Mouse (Mus musculus) embryonic facial prominence, embryonic 12.5 days (tissue): ENCODE results near the gene Cldn11. TPM values are rescaled to one million over a fixed set of nuclear protein-coding genes. Genes with fewer than 3 reads are reported as not detected.
A peak's percentile ranks its signal among the peaks of the same experiment; 100 is the strongest.

Source experiments
- ATAC-seq: fragments of 200-750 bp; cut with Nextera tagmentation; 2 replicates; pipeline ENCODE4 v1.8.0; 2017; ENCODE audit not compliant: insufficient number of reproducible peaks, insufficient read depth, low FRiP score, low TSS enrichment
- H3K27ac ChIP-seq: fragments of 300-500 bp; sonication (generic); 2 replicates; pipeline ENCODE4 v1.5.1; 2016; ENCODE audit warnings: mild to moderate bottlenecking
- H3K27me3 ChIP-seq: fragments of 300-500 bp; sonication (generic); 2 replicates; pipeline ENCODE4 v1.6.1; 2016; ENCODE audit warnings: mild to moderate bottlenecking, moderate library complexity
- H3K36me3 ChIP-seq: fragments of 300-500 bp; sonication (generic); 2 replicates; pipeline ENCODE4 v1.6.1; 2016; ENCODE audit warnings: mild to moderate bottlenecking
- H3K4me1 ChIP-seq: fragments of 300-500 bp; sonication (generic); 2 replicates; pipeline ENCODE4 v1.6.1; 2016
- H3K4me2 ChIP-seq: fragments of 300-500 bp; sonication (generic); replicated peaks from 2 replicates; pipeline ENCODE4 v1.6.1; 2016; ENCODE audit warnings: mild to moderate bottlenecking, moderate library complexity
- H3K4me3 ChIP-seq: fragments of 300-500 bp; sonication (generic); 2 replicates; pipeline ENCODE4 v1.5.1; 2016; ENCODE audit warnings: mild to moderate bottlenecking
- H3K9ac ChIP-seq: fragments of 300-500 bp; sonication (generic); 2 replicates; pipeline ENCODE4 v1.6.1; 2016; ENCODE audit warnings: mild to moderate bottlenecking, moderate library complexity
- H3K9me3 ChIP-seq: fragments of 300-500 bp; sonication (generic); 2 replicates; pipeline ENCODE4 v1.6.1; 2016; ENCODE audit warnings: mild to moderate bottlenecking, moderate library complexity
- WGBS: fragments of 180-500 bp; shearing (Covaris S2); methylation state at CpG from one replicate; pipeline ENCODE4 v1.1.7; 2016; 5-methylcytosine and 5-hydroxymethylcytosine counted together
- polyA plus RNA-seq: library from polyadenylated mRNA; unstranded; fragments of >200 nt; fragmentation: Nextera tagmentation; extraction: Ambion mirVana; gene quantifications from 2 replicates; pipeline ENCODE4 v1.2.1, GENCODE M21; 2016

Cldn11 gene
- 32.1 and 38.7 TPM in 2 replicates for polyA plus RNA-seq

DNA sequence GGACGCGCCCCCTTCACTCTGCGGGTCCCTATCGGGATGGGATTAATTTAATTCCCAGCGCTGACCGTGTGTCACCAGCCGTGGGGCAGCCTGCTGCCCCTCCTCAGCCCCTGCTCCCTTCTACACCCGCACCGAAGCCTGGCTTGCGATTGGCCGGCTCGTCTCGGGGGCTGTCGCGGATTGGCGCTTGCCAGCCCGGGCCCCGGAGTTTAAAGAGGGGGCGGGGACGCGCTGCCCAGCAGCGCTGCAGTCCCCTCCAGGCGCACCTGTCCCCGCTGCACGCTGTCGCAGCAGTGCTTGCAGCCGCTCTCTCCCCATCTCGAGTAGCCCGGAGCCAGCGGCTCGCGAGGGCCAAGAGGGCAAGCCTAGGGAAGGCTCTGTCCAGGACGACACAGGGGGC is at the start of gene Cldn11:
Gene Cldn11 (plus strand): TSS at position 215 of the 400 bp plus-strand sequence.
- Histone ChIP-seq H3K4me3 (peak within 1 kb of the TSS; percentile 42), H3K9me3 (no peaks in the 10 kb centered on the region), H3K9ac (peak within 1 kb of the TSS; percentile 32; the same call in 1 of the 2 replicates), H3K4me2 (peak within 1 kb of the TSS; percentile 82), H3K27ac (no peak within 1 kb of the TSS), H3K36me3 (no peaks in the 10 kb centered on the region), H3K27me3 (peaks cover 13% of the 10 kb centered on the region), H3K4me1 (0 out of 2 replicates have a peak, but pooled peaks cover 6% of the 10 kb centered on the region)
- under 1% methylated on average over 33 of the region's 33 CpGs for WGBS
- ATAC-seq = peak; percentile 71

DNA sequence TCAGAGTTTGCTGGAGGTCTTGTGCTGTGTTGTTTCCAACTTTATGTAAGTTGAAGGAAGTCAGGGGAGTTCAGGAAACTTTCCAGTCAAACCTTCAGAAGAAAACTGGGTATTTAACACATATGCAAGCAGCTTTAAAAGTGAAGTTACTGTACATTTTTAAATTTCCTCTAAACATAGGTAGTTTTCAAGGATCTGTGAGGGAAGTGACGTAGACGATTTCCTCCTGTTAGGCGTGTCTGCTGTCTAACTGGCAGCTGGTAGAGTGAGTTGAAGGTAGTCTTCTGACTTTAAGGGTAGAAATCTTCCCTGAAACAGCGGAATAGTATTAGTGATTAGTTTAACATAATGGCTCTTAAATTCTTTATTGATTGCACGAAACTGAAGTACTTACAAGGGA is 49.7 kb upstream of the Cldn11 start:
- 81% methylated on average over 5 of the region's 5 CpGs for WGBS
- H3K27me3 ChIP-seq = no peaks in the 10 kb centered on the region
- no peak overlapping the region for H3K4me3 ChIP-seq
- no peak for ATAC-seq
- no peak overlapping the region for H3K27ac ChIP-seq
- peak overlapping the region; percentile 40 for H3K4me2 ChIP-seq
- H3K9ac ChIP-seq = no peak overlapping the region
- H3K9me3 ChIP-seq = no peaks in the 10 kb centered on the region
- H3K4me1 ChIP-seq = peaks cover 29% of the 10 kb centered on the region; the same call in 1 of the 2 replicates
- 0 out of 2 replicates have a peak, but pooled peaks cover 4% of the 10 kb centered on the region for H3K36me3 ChIP-seq

DNA sequence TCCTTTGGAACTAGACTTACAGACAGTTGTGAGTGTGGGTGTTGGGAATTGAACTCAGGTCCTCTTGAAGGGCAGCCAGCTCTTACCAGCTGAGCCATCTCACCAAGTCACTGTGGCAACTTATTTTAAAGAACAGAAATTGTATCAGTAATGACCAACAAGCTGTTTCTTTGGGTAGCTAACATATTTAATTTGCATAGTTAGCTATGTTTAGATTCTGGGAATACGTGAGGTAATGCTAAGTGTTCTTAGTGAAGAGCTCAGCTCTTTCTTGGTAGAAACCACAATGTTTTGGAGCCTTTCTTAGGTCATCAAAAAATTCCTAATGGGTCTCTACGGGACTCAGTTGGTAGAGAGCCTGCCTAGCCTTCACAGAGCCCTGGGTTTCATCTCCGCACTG is 48.9 kb upstream of the Cldn11 start:
- 95% methylated on average over 3 of the region's 3 CpGs for WGBS
- Histone ChIP-seq H3K9ac (no peak overlapping the region), H3K36me3 (0 out of 2 replicates have a peak, but pooled peaks cover 9% of the 10 kb centered on the region), H3K4me2 (no peak overlapping the region), H3K9me3 (no peaks in the 10 kb centered on the region), H3K4me3 (no peak overlapping the region), H3K27ac (no peak overlapping the region), H3K4me1 (peaks cover 30% of the 10 kb centered on the region; the same call in 1 of the 2 replicates), H3K27me3 (no peaks in the 10 kb centered on the region)
- ATAC-seq = no peak

DNA sequence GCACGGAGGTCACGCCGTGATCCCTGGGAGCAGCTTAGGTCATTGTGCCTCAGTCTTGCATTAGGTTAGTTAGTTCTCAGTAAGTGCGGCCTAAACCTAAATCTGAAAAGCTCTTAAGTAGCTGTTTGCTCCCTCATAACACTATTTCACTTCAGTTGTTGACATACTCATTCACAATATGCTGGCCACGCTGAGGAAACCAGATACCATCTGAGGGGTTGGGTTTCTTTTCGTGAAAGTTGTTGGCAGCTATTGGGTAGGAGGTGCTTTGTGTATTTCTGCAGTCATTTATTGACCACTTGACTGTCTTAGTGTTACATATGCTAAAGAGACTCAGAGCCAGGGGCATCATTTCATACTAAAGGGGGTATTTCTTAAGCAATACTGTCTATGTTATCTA is 44.8 kb upstream of the Cldn11 start:
- Histone ChIP-seq H3K4me2 (no peak overlapping the region), H3K9ac (no peak overlapping the region), H3K4me3 (no peak overlapping the region), H3K9me3 (no peaks in the 10 kb centered on the region), H3K27ac (no peak overlapping the region), H3K27me3 (no peaks in the 10 kb centered on the region), H3K4me1 (0 out of 2 replicates have a peak, but pooled peaks cover 11% of the 10 kb centered on the region), H3K36me3 (0 out of 2 replicates have a peak, but pooled peaks cover 5% of the 10 kb centered on the region)
- WGBS = 65% methylated on average over 6 of the region's 6 CpGs
- ATAC-seq = no peak

GRCm38 (mm10) chr3:31106597-31106996 is 43.1 kb upstream of the Cldn11 start:
- Histone ChIP-seq H3K27ac (no peak overlapping the region), H3K36me3 (0 out of 2 replicates have a peak, but pooled peaks cover 5% of the 10 kb centered on the region), H3K4me2 (no peak overlapping the region), H3K4me1 (0 out of 2 replicates have a peak, but pooled peaks cover 4% of the 10 kb centered on the region), H3K27me3 (no peaks in the 10 kb centered on the region), H3K9ac (no peak overlapping the region), H3K9me3 (no peaks in the 10 kb centered on the region), H3K4me3 (no peak overlapping the region)
- no peak for ATAC-seq
- WGBS = 90% methylated on average over 6 of the region's 6 CpGs

DNA sequence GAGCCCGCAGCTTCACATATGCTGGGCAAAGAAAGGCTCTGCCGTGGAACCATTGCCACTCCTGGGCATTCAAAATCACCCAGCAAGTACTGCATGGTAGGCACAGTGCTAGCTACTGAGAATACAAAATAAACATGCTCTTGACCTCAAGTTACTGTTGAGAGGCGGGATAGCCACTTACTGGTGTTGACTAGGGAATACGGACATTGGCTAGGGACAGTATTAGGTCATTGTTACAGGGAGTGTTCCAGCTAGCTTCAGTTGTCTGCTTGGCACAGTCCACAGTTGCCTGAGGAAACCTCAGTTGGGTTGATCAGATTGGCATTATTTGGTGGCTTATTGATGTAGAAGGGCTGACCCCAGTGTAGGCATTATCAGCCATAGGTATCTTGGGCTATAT is 42.0 kb upstream of the Cldn11 start:
- Histone ChIP-seq H3K4me1 (0 out of 2 replicates have a peak, but pooled peaks cover 4% of the 10 kb centered on the region), H3K27me3 (no peaks in the 10 kb centered on the region), H3K4me3 (no peak overlapping the region), H3K9ac (no peak overlapping the region), H3K4me2 (no peak overlapping the region), H3K27ac (no peak overlapping the region), H3K9me3 (no peaks in the 10 kb centered on the region), H3K36me3 (0 out of 2 replicates have a peak, but pooled peaks cover 5% of the 10 kb centered on the region)
- ATAC-seq = no peak
- 86% methylated on average over 4 of the region's 4 CpGs for whole genome bisulfite sequencing

DNA sequence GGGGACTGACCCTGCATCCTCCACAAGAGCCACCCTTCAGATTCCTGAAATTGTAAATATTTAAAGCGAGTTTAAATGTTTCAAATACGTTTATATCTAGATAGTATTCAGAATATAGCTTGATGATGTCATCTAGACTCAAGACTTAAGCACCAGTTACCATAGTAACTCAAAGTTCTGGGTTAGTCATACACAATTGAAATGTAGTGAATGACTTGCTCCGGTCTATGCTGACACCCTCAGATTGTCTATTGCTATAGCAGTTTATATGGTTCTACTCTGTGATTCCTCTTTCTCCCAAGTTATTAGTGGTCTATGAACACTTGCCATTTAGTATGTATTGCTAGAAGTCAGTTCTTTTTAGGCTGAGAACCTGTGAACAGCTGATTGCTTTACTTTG is 40.6 kb upstream of the Cldn11 start:
- Histone ChIP-seq H3K27ac (no peak overlapping the region), H3K4me3 (no peak overlapping the region), H3K4me1 (0 out of 2 replicates have a peak, but pooled peaks cover 4% of the 10 kb centered on the region), H3K4me2 (no peak overlapping the region), H3K9me3 (no peaks in the 10 kb centered on the region), H3K36me3 (peaks cover 15% of the 10 kb centered on the region), H3K27me3 (no peaks in the 10 kb centered on the region), H3K9ac (no peak overlapping the region)
- WGBS = 86% methylated on average over 3 of the region's 3 CpGs
- ATAC-seq = no peak

DNA sequence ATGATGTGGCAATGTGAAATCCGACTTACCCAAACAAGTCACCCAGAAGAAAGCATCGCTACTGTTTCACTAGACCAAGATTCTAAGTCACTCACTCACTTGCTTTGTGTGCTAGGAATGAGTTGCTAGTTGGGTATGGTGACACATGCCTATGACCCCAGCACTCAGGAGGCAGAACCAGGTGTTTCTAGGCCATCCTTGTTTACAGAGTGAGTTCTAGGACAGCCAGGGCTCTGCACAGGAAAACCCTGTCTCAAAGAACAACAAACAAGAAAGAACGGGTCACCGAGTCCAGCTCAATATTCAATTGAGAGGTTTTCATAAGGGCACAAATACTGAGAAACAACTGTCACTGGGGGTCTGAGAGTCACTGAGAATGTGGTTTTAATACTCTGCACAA is 26.6 kb upstream of the Cldn11 start:
- 69% methylated on average over 4 of the region's 4 CpGs for WGBS
- Histone ChIP-seq H3K36me3 (peaks cover 34% of the 10 kb centered on the region), H3K27me3 (no peaks in the 10 kb centered on the region), H3K9ac (no peak overlapping the region), H3K27ac (no peak overlapping the region), H3K4me3 (no peak overlapping the region), H3K4me2 (no peak overlapping the region), H3K4me1 (no peaks in the 10 kb centered on the region), H3K9me3 (no peaks in the 10 kb centered on the region)
- ATAC-seq = no peak

DNA sequence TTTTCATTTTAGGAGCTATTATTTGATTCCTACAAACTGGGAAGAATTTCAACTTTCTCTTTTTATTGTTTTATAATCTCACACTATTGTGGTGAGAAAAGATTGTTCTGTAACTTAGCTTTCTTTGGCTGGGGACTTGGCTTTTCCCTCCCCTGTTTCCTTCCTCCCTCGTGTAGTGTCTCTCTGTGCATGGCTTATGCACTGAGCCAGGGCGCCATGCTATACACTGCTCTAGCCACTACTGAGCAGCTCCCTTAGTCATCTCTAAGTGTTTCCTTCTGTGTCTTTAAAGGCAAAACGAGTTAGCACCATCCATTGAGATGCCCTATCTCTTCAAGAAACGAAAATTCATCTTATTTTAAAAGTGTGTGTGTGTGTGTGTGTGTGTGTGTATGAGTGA is 23.4 kb upstream of the Cldn11 start:
- H3K4me3 ChIP-seq = no peak overlapping the region
- no peak for ATAC-seq
- no peak overlapping the region for H3K27ac ChIP-seq
- H3K4me2 ChIP-seq = no peak overlapping the region
- WGBS = 69% methylated on average over 4 of the region's 4 CpGs
- H3K27me3 ChIP-seq = no peaks in the 10 kb centered on the region
- no peaks in the 10 kb centered on the region for H3K9me3 ChIP-seq
- no peaks in the 10 kb centered on the region for H3K4me1 ChIP-seq
- no peak overlapping the region for H3K9ac ChIP-seq
- peaks cover 11% of the 10 kb centered on the region for H3K36me3 ChIP-seq

- WGBS = 83% methylated on average over 3 of the region's 3 CpGs
Observed at GRCm38 (mm10) chr3:31126848-31127247, 22.9 kb upstream of the Cldn11 start.

GRCm38 (mm10) chr3:31129766-31130165 is 20.0 kb upstream of the Cldn11 start:
- Histone ChIP-seq H3K4me2 (no peak overlapping the region), H3K9me3 (no peaks in the 10 kb centered on the region), H3K36me3 (no peaks in the 10 kb centered on the region), H3K27ac (no peak overlapping the region), H3K27me3 (no peaks in the 10 kb centered on the region), H3K4me3 (no peak overlapping the region), H3K4me1 (no peaks in the 10 kb centered on the region), H3K9ac (no peak overlapping the region)
- WGBS = 47% methylated on average over 4 of the region's 4 CpGs
- ATAC-seq = no peak

More at GRCm38 (mm10) chr3:31126848-31127247, 22.9 kb upstream of the Cldn11 start:
- Histone ChIP-seq H3K36me3 (peaks cover 10% of the 10 kb centered on the region), H3K4me3 (no peak overlapping the region), H3K4me2 (no peak overlapping the region), H3K27me3 (no peaks in the 10 kb centered on the region), H3K27ac (no peak overlapping the region), H3K9ac (no peak overlapping the region), H3K4me1 (no peaks in the 10 kb centered on the region), H3K9me3 (no peaks in the 10 kb centered on the region)
- no peak for ATAC-seq

- Histone ChIP-seq H3K27me3 (no peaks in the 10 kb centered on the region), H3K27ac (no peak overlapping the region), H3K4me1 (no peaks in the 10 kb centered on the region), H3K36me3 (no peaks in the 10 kb centered on the region), H3K9me3 (no peaks in the 10 kb centered on the region), H3K4me3 (no peak overlapping the region), H3K9ac (no peak overlapping the region), H3K4me2 (no peak overlapping the region)
- WGBS = 47% methylated on average over 5 of the region's 5 CpGs
- no peak for ATAC-seq
Observed at GRCm38 (mm10) chr3:31133664-31134063, 16.1 kb upstream of the Cldn11 start.
